Mouse (Mus musculus) midbrain, embryonic 16.5 days (tissue): ENCODE measurements around the gene Fat1. TPM values are rescaled to one million over a fixed set of nuclear protein-coding genes. Genes with fewer than 3 reads are reported as not detected.

Experiments used
- ATAC-seq: fragments of 200-750 bp; cut with Nextera tagmentation; 2 replicates; pipeline ENCODE4 v1.8.0; 2017; ENCODE audit warnings: moderate TSS enrichment
- H3K27ac ChIP-seq: fragments of 300-500 bp; sonication (generic); 2 replicates; pipeline ENCODE4 v1.5.1; 2014; ENCODE audit warnings: mild to moderate bottlenecking, low read length, mixed read lengths
- H3K27me3 ChIP-seq: fragments of 300-500 bp; sonication (generic); 2 replicates; pipeline ENCODE4 v1.6.1; 2014; ENCODE audit warnings: low read depth, low read length, mixed read lengths; ENCODE audit not compliant: control insufficient read depth, insufficient read depth
- H3K36me3 ChIP-seq: fragments of 300-500 bp; sonication (generic); 2 replicates; pipeline ENCODE4 v1.6.1; 2014; ENCODE audit warnings: mild to moderate bottlenecking, low read length, moderate library complexity, mixed read lengths; ENCODE audit not compliant: control insufficient read depth, insufficient read depth
- H3K4me1 ChIP-seq: fragments of 300-500 bp; sonication (generic); 2 replicates; pipeline ENCODE4 v1.6.1; 2014; ENCODE audit warnings: mild to moderate bottlenecking, low read length, mixed read lengths; ENCODE audit not compliant: control insufficient read depth, insufficient read depth
- H3K4me2 ChIP-seq: fragments of 300-500 bp; sonication (generic); 2 replicates; pipeline ENCODE4 v1.6.1; 2014; ENCODE audit warnings: mild to moderate bottlenecking, low read length, mixed read lengths
- H3K4me3 ChIP-seq: fragments of 300-500 bp; sonication (generic); 2 replicates; pipeline ENCODE4 v1.5.1; 2014; ENCODE audit warnings: low read depth, mild to moderate bottlenecking, low read length, moderate library complexity, mixed read lengths
- H3K9ac ChIP-seq: fragments of 300-500 bp; sonication (generic); 2 replicates; pipeline ENCODE4 v1.6.1; 2014; ENCODE audit warnings: low read depth, low read length, mixed read lengths
- H3K9me3 ChIP-seq: fragments of 300-500 bp; sonication (generic); replicated peaks from 2 replicates; pipeline ENCODE4 v1.6.1; 2014; ENCODE audit warnings: mild to moderate bottlenecking, low read length, mixed read lengths; ENCODE audit not compliant: control insufficient read depth, poor library complexity, severe bottlenecking
- WGBS: fragments of 180-500 bp; shearing (Covaris S2); extraction: QIAGEN DNeasy Blood & Tissue Kit; methylation state at CpG from one replicate; pipeline ENCODE4 v1.1.7; 2014; 5-methylcytosine and 5-hydroxymethylcytosine counted together
- polyA plus RNA-seq: library from polyadenylated mRNA; unstranded; fragments of >200 nt; fragmentation: Nextera tagmentation; extraction: Ambion mirVana; gene quantifications from 2 replicates; pipeline ENCODE4 v1.2.1, GENCODE M21; 2015

The Fat1 gene
- polyA plus RNA-seq, 1 experiment from 2014 or later = 13.9 TPM

GRCm38 (mm10) chr8:45038350-45038749 is 103.1 kb downstream of the Fat1 start:
- peaks cover 7% of the 10 kb centered on the region; the same call in 1 of the 2 replicates for H3K9me3 ChIP-seq
- no peaks in the 10 kb centered on the region for H3K4me1 ChIP-seq
- H3K4me2 ChIP-seq = no peak overlapping the region
- H3K36me3 ChIP-seq = peaks cover 40% of the 10 kb centered on the region
- WGBS = 82% methylated on average over 15 of the region's 15 CpGs
- ATAC-seq = no peak
- no peak overlapping the region for H3K27ac ChIP-seq
- H3K9ac ChIP-seq = no peak overlapping the region
- H3K4me3 ChIP-seq = no peak overlapping the region
- no peaks in the 10 kb centered on the region for H3K27me3 ChIP-seq

GRCm38 (mm10) chr8:45044160-45044559 is 108.9 kb downstream of the Fat1 start:
- no peaks in the 10 kb centered on the region for H3K4me1 ChIP-seq
- ATAC-seq = no peak
- H3K9ac ChIP-seq = no peak overlapping the region
- H3K27me3 ChIP-seq = no peaks in the 10 kb centered on the region
- no peak overlapping the region for H3K27ac ChIP-seq
- H3K4me2 ChIP-seq = no peak overlapping the region
- H3K9me3 ChIP-seq = peaks cover 7% of the 10 kb centered on the region; the same call in 1 of the 2 replicates
- WGBS = 97% methylated on average over 26 of the region's 26 CpGs
- no peak overlapping the region for H3K4me3 ChIP-seq
- H3K36me3 ChIP-seq = peaks cover 29% of the 10 kb centered on the region

DNA sequence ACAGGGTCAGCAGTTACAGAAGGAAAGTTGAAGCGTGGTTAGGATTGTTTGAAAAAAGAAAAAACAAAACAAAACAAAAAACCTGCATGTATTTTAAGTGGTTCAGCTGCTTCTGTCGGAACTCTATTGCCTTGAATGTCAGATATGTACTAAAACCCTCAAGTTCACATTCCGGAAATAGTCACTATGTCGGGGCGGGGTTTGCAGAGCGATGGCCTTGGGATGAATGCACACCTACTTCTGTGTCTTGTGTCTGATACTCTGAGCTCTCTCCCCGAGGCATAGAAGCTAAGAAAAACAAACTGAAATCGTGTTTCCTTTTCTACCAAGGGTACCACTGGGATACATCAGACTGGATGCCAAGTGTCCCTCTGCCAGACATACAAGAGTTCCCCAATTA is 115.2 kb downstream of the Fat1 start:
- no peaks in the 10 kb centered on the region for H3K4me1 ChIP-seq
- no peak overlapping the region for H3K4me2 ChIP-seq
- H3K27ac ChIP-seq = no peak overlapping the region
- 95% methylated on average over 8 of the region's 8 CpGs for WGBS
- no peak overlapping the region for H3K9ac ChIP-seq
- no peaks in the 10 kb centered on the region for H3K27me3 ChIP-seq
- ATAC-seq = no peak
- no peaks in the 10 kb centered on the region for H3K9me3 ChIP-seq
- no peak overlapping the region for H3K4me3 ChIP-seq
- peaks cover 7% of the 10 kb centered on the region for H3K36me3 ChIP-seq

- ATAC-seq = no peak
- Histone ChIP-seq H3K4me1 (no peaks in the 10 kb centered on the region), H3K9me3 (no peaks in the 10 kb centered on the region), H3K4me3 (no peak overlapping the region), H3K27me3 (no peaks in the 10 kb centered on the region), H3K4me2 (no peak overlapping the region), H3K36me3 (peaks cover 9% of the 10 kb centered on the region), H3K27ac (no peak overlapping the region), H3K9ac (no peak overlapping the region)
- WGBS = 97% methylated on average over 30 of the region's 30 CpGs
Measured at GRCm38 (mm10) chr8:45051236-45051635, 116.0 kb downstream of the Fat1 start.

DNA sequence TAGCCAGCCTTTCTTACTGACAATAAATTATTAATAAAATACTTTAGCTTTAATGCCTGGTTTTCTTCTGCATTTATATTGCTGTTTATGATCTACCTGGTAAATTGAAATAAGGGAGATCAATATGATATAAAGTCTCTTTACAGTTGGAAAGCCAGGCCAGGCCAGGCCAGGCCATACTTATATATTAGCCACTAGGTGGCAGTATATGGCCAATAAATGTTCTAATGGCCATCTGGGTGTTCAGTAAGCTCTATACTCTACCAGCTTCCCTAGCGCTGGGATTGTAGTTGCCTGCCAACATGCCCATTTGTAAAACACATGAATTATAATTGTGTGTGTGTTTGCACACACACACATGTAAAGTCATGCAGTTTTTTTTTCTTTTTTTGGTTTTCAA is 117.0 kb downstream of the Fat1 start:
- ATAC-seq = no peak
- H3K9me3 ChIP-seq = no peaks in the 10 kb centered on the region
- no peaks in the 10 kb centered on the region for H3K4me1 ChIP-seq
- H3K27ac ChIP-seq = no peak overlapping the region
- H3K4me3 ChIP-seq = no peak overlapping the region
- H3K9ac ChIP-seq = no peak overlapping the region
- no peaks in the 10 kb centered on the region for H3K27me3 ChIP-seq
- peaks cover 9% of the 10 kb centered on the region for H3K36me3 ChIP-seq
- 83% methylated on average over 1 of the region's 1 CpGs for WGBS
- no peak overlapping the region for H3K4me2 ChIP-seq

- no peak overlapping the region for H3K27ac ChIP-seq
- 85% methylated on average over 9 of the region's 9 CpGs for WGBS
- peaks cover 9% of the 10 kb centered on the region for H3K36me3 ChIP-seq
- no peak overlapping the region for H3K9ac ChIP-seq
- no peaks in the 10 kb centered on the region for H3K27me3 ChIP-seq
- no peaks in the 10 kb centered on the region for H3K9me3 ChIP-seq
- no peak overlapping the region for H3K4me3 ChIP-seq
- H3K4me2 ChIP-seq = no peak overlapping the region
- peak; percentile 36; the same call in 1 of the 2 replicates for ATAC-seq
- H3K4me1 ChIP-seq = no peaks in the 10 kb centered on the region
Measured at GRCm38 (mm10) chr8:45052618-45053017, 117.4 kb downstream of the Fat1 start.

GRCm38 (mm10) chr8:45055500-45055899 is 120.3 kb downstream of the Fat1 start:
- no peaks in the 10 kb centered on the region for H3K9me3 ChIP-seq
- H3K4me1 ChIP-seq = no peaks in the 10 kb centered on the region
- H3K27me3 ChIP-seq = no peaks in the 10 kb centered on the region
- H3K36me3 ChIP-seq = peaks cover 9% of the 10 kb centered on the region
- 97% methylated on average over 3 of the region's 3 CpGs for WGBS
- no peak overlapping the region for H3K9ac ChIP-seq
- no peak overlapping the region for H3K4me2 ChIP-seq
- no peak for ATAC-seq
- no peak overlapping the region for H3K4me3 ChIP-seq
- H3K27ac ChIP-seq = no peak overlapping the region

DNA sequence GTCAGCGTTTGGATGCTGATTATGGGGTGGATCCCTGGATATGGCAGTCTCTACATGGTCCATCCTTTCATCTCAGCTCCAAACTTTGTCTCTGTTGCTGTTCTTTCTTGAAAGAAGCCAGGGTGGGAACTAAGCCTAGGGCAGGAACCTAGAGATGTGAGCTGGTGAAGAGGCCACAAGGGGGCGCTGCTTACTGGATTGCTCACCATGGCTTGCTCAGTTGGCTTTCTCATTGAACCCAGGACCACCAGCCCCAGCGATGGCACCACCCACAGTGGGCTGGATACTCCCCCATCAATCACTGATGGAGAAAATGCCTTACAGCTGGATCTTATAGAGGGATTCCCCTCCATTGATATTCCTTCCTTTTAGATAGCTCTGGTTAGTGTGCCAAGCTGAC is 121.6 kb downstream of the Fat1 start:
- 0 out of 2 replicates have a peak, but pooled peaks cover 2% of the 10 kb centered on the region for H3K36me3 ChIP-seq
- no peak overlapping the region for H3K27ac ChIP-seq
- WGBS = 14% methylated on average over 2 of the region's 3 CpGs
- no peaks in the 10 kb centered on the region for H3K9me3 ChIP-seq
- H3K4me2 ChIP-seq = no peak overlapping the region
- ATAC-seq = no peak
- H3K27me3 ChIP-seq = no peaks in the 10 kb centered on the region
- no peak overlapping the region for H3K4me3 ChIP-seq
- no peak overlapping the region for H3K9ac ChIP-seq
- no peaks in the 10 kb centered on the region for H3K4me1 ChIP-seq

DNA sequence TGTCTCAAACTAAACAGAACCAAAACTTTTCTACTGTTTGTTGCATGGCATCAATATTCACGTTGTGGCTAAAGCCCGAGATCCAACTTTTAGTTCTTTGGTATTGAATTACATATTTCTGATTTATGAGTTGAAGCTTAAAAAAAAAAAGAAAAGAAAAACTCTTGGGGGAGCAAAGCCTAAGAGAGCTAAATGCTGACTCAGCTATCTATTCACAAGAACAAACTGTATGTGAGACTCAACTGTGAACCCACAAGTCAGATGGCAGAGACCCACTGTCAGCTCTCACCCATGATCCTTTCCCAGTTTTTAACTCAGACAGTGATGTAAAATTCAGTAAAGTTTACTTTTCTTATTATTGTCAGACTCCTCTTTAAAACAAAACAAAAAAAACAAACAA is 124.8 kb downstream of the Fat1 start:
- Histone ChIP-seq H3K9ac (no peak overlapping the region), H3K36me3 (0 out of 2 replicates have a peak, but pooled peaks cover 2% of the 10 kb centered on the region), H3K9me3 (no peaks in the 10 kb centered on the region), H3K27me3 (no peaks in the 10 kb centered on the region), H3K4me3 (no peak overlapping the region), H3K27ac (no peak overlapping the region), H3K4me1 (no peaks in the 10 kb centered on the region), H3K4me2 (no peak overlapping the region)
- WGBS = 98% methylated on average over 2 of the region's 2 CpGs
- ATAC-seq = no peak
